Mouse (Mus musculus) layer of hippocampus, adult 9-11 months (tissue): ENCODE results near the gene Faf1.
"Not testable (repeated sequence)": the region's sequence is repeated elsewhere in the genome, so short reads cannot be mapped to it uniquely, and the experiment has no call there.

Experiments used
- DNase-seq: peaks from one replicate; pipeline ENCODE4 v3.0.0; 2022

The Faf1 gene

GRCm38 (mm10) chr4:109665982-109666460 lies 10.4 kb upstream of the Faf1 start:
- peak; percentile 12 for DNase-seq

- peak; percentile 68 for DNase-seq
Observed at GRCm38 (mm10) chr4:109666461-109667269, 9.7 kb upstream of the Faf1 start, which contains the start of gene Cdkn2c. Cdkn2c (minus strand) TSS chr4:109667189.

GRCm38 (mm10) chr4:109667518-109667917 lies 8.9 kb upstream of the Faf1 start:
- DNase-seq: no peak

- DNase-seq: no peak
Observed at GRCm38 (mm10) chr4:109670213-109670612, 6.2 kb upstream of the Faf1 start.

GRCm38 (mm10) chr4:109671941-109672340 lies 4.4 kb upstream of the Faf1 start:
- no peak for DNase-seq

- no peak for DNase-seq
Observed at GRCm38 (mm10) chr4:109674097-109674496, 2.3 kb upstream of the Faf1 start.

GRCm38 (mm10) chr4:109677221-109677620 lies 833 bp downstream of the Faf1 start:
- DNase-seq: no peak

GRCm38 (mm10) chr4:109683561-109683960 lies 7.2 kb downstream of the Faf1 start:
- no peak for DNase-seq

GRCm38 (mm10) chr4:109692674-109693073 lies 16.3 kb downstream of the Faf1 start:
- no peak for DNase-seq

GRCm38 (mm10) chr4:109700727-109701126 lies 24.3 kb downstream of the Faf1 start:
- not testable (repeated sequence) for DNase-seq

GRCm38 (mm10) chr4:109703568-109703967 lies 27.2 kb downstream of the Faf1 start:
- no peak for DNase-seq

GRCm38 (mm10) chr4:109705349-109705748 lies 29.0 kb downstream of the Faf1 start:
- DNase-seq: no peak

GRCm38 (mm10) chr4:109719281-109719680 lies 42.9 kb downstream of the Faf1 start:
- no peak for DNase-seq

GRCm38 (mm10) chr4:109729281-109729680 lies 52.9 kb downstream of the Faf1 start:
- DNase-seq: no peak

GRCm38 (mm10) chr4:109735754-109736153 lies 59.4 kb downstream of the Faf1 start:
- no peak for DNase-seq

GRCm38 (mm10) chr4:109743984-109744383 lies 67.6 kb downstream of the Faf1 start:
- DNase-seq: no peak

GRCm38 (mm10) chr4:109759031-109759430 lies 82.6 kb downstream of the Faf1 start:
- DNase-seq: peak; percentile 15

- DNase-seq: no peak
Observed at GRCm38 (mm10) chr4:109759901-109760300, 83.5 kb downstream of the Faf1 start.

GRCm38 (mm10) chr4:109760501-109760900 lies 84.1 kb downstream of the Faf1 start:
- no peak for DNase-seq

GRCm38 (mm10) chr4:109762768-109763501 lies 86.5 kb downstream of the Faf1 start:
- DNase-seq: no peak

- no peak for DNase-seq
Observed at GRCm38 (mm10) chr4:109769071-109769470, 92.7 kb downstream of the Faf1 start.

GRCm38 (mm10) chr4:109782577-109783114 lies 106.3 kb downstream of the Faf1 start:
- DNase-seq: no peak

GRCm38 (mm10) chr4:109789347-109790001 lies 113.1 kb downstream of the Faf1 start:
- no peak for DNase-seq
